Mouse (Mus musculus) forebrain, embryonic 11.5 days (tissue): ENCODE results near the gene Dapk1. TPM values are rescaled to one million over a fixed set of nuclear protein-coding genes. Genes with fewer than 3 reads are reported as not detected.

Experiments
- ATAC-seq: fragments of 200-750 bp; cut with Nextera tagmentation; replicated peaks from 2 replicates; pipeline ENCODE4 v1.8.0; 2017; ENCODE audit warnings: moderate TSS enrichment; ENCODE audit not compliant: low FRiP score
- DNase-seq: peaks from one replicate; pipeline ENCODE4 v3.0.0-alpha.2; 2017; ENCODE audit warnings: low spot score
- H3K27ac ChIP-seq: fragments of 300-500 bp; sonication (generic); 2 replicates; pipeline ENCODE4 v1.5.1; 2014; ENCODE audit warnings: low read depth, low read length
- H3K27me3 ChIP-seq: fragments of 300-500 bp; sonication (generic); 2 replicates; pipeline ENCODE4 v1.6.1; 2014; ENCODE audit warnings: mild to moderate bottlenecking, low read length, mixed read lengths; ENCODE audit not compliant: control insufficient read depth, insufficient read depth
- H3K36me3 ChIP-seq: fragments of 300-500 bp; sonication (generic); 2 replicates; pipeline ENCODE4 v1.6.1; 2014; ENCODE audit warnings: mild to moderate bottlenecking, low read length, moderate library complexity, mixed read lengths; ENCODE audit not compliant: control insufficient read depth, insufficient read depth
- H3K4me1 ChIP-seq: fragments of 300-500 bp; sonication (generic); replicated peaks from 2 replicates; pipeline ENCODE4 v1.6.1; 2014; ENCODE audit warnings: low read length, mixed read lengths; ENCODE audit not compliant: control insufficient read depth, insufficient read depth
- H3K4me2 ChIP-seq: fragments of 300-500 bp; sonication (generic); 2 replicates; pipeline ENCODE4 v1.6.1; 2014; ENCODE audit warnings: low read depth, mild to moderate bottlenecking, low read length, moderate library complexity, mixed read lengths; ENCODE audit not compliant: severe bottlenecking
- H3K4me3 ChIP-seq: fragments of 300-500 bp; sonication (generic); 2 replicates; pipeline ENCODE4 v1.5.1; 2014; ENCODE audit warnings: low read depth, low read length
- H3K9ac ChIP-seq: fragments of 300-500 bp; sonication (generic); 2 replicates; pipeline ENCODE4 v1.6.1; 2014; ENCODE audit warnings: low read length
- H3K9me3 ChIP-seq: fragments of 300-500 bp; sonication (generic); 2 replicates; pipeline ENCODE4 v1.6.1; 2016; ENCODE audit warnings: low read length, mixed read lengths; ENCODE audit not compliant: control insufficient read depth
- WGBS: fragments of 180-500 bp; shearing (Covaris S2); extraction: QIAGEN DNeasy Blood & Tissue Kit; methylation state at CpG from one replicate; pipeline ENCODE4 v1.1.7; 2014; 5-methylcytosine and 5-hydroxymethylcytosine counted together
- polyA plus RNA-seq: library from polyadenylated mRNA; unstranded; fragments of >200 nt; fragmentation: Nextera tagmentation; extraction: Ambion mirVana; gene quantifications from 2 replicates; pipeline ENCODE4 v1.2.1, GENCODE M21; 2014

The Dapk1 gene
- polyA plus RNA-seq, 1 experiment from 2014 or later = 25.3 TPM

DNA sequence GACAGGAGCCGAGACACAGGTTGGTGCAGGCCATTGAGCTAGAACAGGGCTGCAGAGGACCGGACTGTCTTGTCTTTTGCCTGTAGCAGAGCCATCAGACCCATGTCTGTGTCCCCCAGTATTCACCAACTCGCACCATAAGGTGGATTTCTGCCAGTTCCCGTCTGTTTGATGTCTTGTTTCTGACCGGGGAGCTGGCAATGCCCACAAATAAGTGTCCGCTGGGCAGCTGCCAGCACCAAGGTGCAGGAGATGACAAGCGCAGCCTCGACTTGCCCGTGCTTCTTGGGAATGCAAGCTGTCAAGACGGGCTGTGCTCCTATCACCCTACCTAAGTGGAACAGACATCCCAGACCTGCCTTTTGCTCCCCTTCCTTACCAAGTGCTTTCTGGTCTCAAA, 115.7 kb downstream of the Dapk1 start:
- WGBS = 94% methylated on average over 10 of the region's 10 CpGs
- ATAC-seq (no peak), DNase-seq (no peak)
- no peak overlapping the region for H3K4me2 ChIP-seq
- H3K4me1 ChIP-seq = no peaks in the 10 kb centered on the region
- no peaks in the 10 kb centered on the region for H3K27me3 ChIP-seq
- H3K27ac ChIP-seq = no peak overlapping the region
- no peak overlapping the region for H3K9ac ChIP-seq
- no peaks in the 10 kb centered on the region; the same call in 1 of the 2 replicates for H3K36me3 ChIP-seq
- no peak overlapping the region for H3K4me3 ChIP-seq
- no peaks in the 10 kb centered on the region for H3K9me3 ChIP-seq

DNA sequence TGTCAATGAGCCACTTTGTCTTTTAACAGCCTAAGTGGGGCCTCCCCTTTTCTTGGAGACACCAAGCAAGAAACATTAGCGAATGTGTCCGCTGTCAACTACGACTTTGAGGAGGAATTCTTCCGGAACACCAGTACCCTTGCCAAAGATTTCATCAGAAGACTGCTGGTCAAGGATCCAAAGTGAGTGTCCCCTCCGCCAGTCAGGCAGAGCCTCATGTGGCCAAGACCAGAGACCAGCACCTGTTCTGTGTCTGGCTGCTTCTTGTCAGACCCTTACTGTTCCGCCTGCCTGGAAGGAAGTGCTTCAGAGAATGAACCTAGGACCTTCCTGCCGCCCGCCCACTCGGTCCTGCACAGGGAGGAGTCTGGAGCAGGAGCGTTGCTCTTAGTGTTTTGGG, 117.8 kb downstream of the Dapk1 start:
- Histone ChIP-seq H3K9me3 (no peaks in the 10 kb centered on the region), H3K4me3 (no peak overlapping the region), H3K4me1 (no peaks in the 10 kb centered on the region), H3K36me3 (no peaks in the 10 kb centered on the region; the same call in 1 of the 2 replicates), H3K27ac (no peak overlapping the region), H3K27me3 (no peaks in the 10 kb centered on the region), H3K4me2 (no peak overlapping the region), H3K9ac (no peak overlapping the region)
- DNase-seq (no peak), ATAC-seq (no peak)
- 92% methylated on average over 10 of the region's 10 CpGs for WGBS

DNA sequence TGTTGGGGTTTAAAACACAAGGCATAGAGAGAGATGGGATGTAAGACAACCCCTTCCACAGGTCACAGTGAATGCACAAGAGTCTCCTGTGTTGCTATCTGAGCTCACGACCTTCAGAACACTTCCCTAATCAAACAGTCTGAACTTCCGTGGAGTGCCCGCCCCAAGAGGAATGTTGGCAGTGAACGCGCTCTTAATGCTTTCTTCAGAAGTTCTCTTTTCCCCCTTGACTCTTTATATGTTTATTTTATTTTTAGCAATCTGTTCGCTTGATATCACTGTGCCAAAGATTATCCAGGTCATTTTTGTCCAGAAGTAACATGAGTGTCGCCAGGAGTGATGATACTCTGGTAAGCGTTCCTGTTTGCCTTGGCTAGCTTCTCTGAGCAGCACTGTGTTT, 121.0 kb downstream of the Dapk1 start:
- 92% methylated on average over 8 of the region's 8 CpGs for WGBS
- H3K36me3 ChIP-seq = no peaks in the 10 kb centered on the region; the same call in 1 of the 2 replicates
- no peaks in the 10 kb centered on the region for H3K9me3 ChIP-seq
- H3K4me1 ChIP-seq = no peaks in the 10 kb centered on the region
- no peak overlapping the region for H3K9ac ChIP-seq
- no peak overlapping the region for H3K4me3 ChIP-seq
- ATAC-seq = no peak
- no peak overlapping the region for H3K4me2 ChIP-seq
- H3K27me3 ChIP-seq = no peaks in the 10 kb centered on the region
- H3K27ac ChIP-seq = no peak overlapping the region
- no peak for DNase-seq

DNA sequence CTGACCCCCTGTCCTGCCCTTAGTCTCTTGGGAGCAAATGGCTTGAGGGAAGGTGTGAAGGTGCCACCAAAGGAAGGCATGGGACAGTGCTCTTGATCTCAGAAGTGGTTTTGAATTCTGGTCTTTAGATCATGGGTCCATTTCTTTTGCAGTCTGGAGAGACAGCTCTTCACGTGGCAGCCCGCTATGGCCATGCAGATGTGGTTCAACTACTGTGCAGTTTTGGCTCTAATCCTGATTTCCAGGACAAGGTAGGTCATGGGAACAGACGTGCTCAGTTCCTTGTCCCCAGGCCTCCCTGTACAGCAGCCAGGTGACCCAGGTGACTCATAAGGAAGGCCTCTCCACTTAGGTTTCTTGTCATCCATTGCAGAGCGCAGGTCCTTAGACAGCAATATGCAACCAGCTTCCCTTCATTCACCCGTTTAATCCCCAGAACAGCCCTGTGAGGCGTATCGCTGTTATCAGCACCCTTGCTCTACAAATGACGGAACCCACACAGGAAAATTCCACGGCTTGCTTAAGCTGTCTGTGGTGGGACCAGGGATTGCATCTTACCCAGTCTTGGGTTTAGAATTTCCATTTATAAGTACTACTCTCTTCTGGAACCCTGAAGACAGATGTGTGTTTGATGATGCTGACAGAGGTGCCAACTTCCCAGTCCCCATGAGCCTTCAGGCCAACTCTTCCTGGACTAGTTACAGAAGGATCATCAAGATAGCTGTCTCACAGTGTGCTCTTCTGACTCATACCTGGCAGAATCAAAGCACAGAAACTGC, 126.7 kb downstream of the Dapk1 start:
- no peak overlapping the region for H3K9ac ChIP-seq
- H3K4me3 ChIP-seq = no peak overlapping the region
- no peak overlapping the region for H3K4me2 ChIP-seq
- H3K27ac ChIP-seq = no peak overlapping the region
- DNase-seq = no peak
- H3K36me3 ChIP-seq = peaks cover 3% of the 10 kb centered on the region; the same call in 1 of the 2 replicates
- ATAC-seq = no peak
- 93% methylated on average over 9 of the region's 9 CpGs for WGBS
- H3K27me3 ChIP-seq = no peaks in the 10 kb centered on the region
- no peaks in the 10 kb centered on the region for H3K4me1 ChIP-seq
- H3K9me3 ChIP-seq = no peaks in the 10 kb centered on the region

DNA sequence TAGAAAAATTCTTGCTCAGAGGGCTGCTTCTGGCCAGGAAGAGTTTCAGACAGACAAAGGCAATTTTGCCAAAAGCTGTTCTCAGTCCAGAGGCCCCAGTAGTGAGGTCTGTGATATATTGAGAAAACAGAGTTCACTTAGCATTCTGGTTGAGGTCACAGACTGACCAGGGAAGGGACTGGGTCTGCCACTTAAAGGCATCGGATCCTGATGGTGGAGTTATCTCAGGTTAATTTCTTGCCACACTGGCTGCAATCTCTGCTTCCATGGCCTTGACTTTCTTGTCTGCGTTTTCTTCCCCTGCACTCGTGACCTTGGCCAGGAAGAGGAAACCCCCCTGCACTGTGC, 127.3 kb downstream of the Dapk1 start:
- no peak for ATAC-seq
- 88% methylated on average over 3 of the region's 3 CpGs for WGBS
- Histone ChIP-seq H3K36me3 (peaks cover 3% of the 10 kb centered on the region; the same call in 1 of the 2 replicates), H3K27me3 (no peaks in the 10 kb centered on the region), H3K4me1 (no peaks in the 10 kb centered on the region), H3K27ac (no peak overlapping the region), H3K9ac (no peak overlapping the region), H3K4me3 (no peak overlapping the region), H3K9me3 (no peaks in the 10 kb centered on the region), H3K4me2 (no peak overlapping the region)
- no peak for DNase-seq

DNA sequence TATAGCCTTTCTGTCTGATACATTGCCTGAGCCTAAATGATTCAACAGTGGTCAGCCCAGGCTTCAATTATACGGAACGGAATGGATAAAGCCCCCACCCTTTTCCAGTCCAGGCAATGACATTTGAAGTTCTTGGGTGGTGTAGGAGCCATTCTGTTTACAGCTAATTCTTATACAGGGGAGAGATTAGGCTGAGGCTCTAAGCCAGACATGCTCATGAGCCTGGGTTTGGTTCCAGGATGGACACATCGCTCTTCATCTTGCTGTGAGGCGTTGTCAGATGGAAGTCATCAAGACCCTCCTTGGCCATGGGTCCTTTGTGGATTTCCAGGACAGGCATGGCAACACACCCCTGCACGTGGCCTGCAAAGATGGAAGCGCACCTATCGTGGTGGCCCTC, 128.8 kb downstream of the Dapk1 start:
- H3K4me1 ChIP-seq = no peaks in the 10 kb centered on the region
- no peak overlapping the region for H3K27ac ChIP-seq
- peaks cover 3% of the 10 kb centered on the region; the same call in 1 of the 2 replicates for H3K36me3 ChIP-seq
- WGBS = 93% methylated on average over 7 of the region's 7 CpGs
- no peaks in the 10 kb centered on the region for H3K27me3 ChIP-seq
- DNase-seq (no peak), ATAC-seq (no peak)
- no peak overlapping the region for H3K4me2 ChIP-seq
- no peak overlapping the region for H3K9ac ChIP-seq
- no peak overlapping the region for H3K4me3 ChIP-seq
- no peaks in the 10 kb centered on the region for H3K9me3 ChIP-seq

DNA sequence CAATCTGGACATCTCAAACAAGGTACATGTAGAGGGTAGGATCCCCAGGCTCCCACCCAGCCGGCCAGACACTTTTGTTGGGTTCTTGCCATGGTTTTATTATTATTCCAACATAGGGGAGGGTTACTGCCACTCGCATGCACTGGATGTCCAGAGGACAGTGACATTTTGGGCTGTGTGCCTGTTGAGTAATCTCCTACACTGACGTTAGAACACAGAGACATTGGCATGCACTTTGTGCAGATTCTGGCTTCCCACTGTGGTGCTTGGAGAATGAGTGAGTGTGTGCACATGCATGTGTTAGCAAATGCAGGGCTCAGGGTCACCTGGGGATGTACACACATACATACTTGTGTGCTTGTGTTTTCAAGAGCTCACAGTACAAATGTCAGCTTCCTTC, 129.3 kb downstream of the Dapk1 start:
- no peak overlapping the region for H3K4me2 ChIP-seq
- no peak for ATAC-seq
- no peak overlapping the region for H3K27ac ChIP-seq
- WGBS = 86% methylated on average over 3 of the region's 3 CpGs
- H3K27me3 ChIP-seq = no peaks in the 10 kb centered on the region
- no peaks in the 10 kb centered on the region for H3K9me3 ChIP-seq
- H3K4me1 ChIP-seq = no peaks in the 10 kb centered on the region
- H3K36me3 ChIP-seq = peaks cover 3% of the 10 kb centered on the region; the same call in 1 of the 2 replicates
- DNase-seq = no peak
- no peak overlapping the region for H3K9ac ChIP-seq
- no peak overlapping the region for H3K4me3 ChIP-seq

DNA sequence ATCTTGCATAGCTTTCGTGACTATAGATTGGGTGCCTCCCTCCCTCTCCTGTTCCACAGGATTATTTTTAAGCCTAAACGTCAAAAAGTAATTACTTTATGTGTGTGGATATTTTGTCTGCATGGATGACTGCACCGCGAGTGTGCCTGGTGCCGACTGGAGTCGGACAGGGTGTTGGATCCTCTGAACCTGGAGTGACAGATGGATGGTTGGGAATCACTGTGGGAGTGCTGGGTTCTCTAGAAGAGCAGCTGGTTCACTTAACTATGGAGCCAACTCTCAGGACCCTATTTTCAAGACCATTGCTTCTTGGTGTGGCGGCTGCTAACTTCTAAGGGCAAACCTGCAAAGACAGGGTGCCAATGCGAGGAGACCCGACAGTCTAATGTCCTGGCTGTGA, 133.6 kb downstream of the Dapk1 start:
- WGBS = 94% methylated on average over 9 of the region's 9 CpGs
- ATAC-seq = no peak

More for the DNA sequence above, 133.6 kb downstream of the Dapk1 start:
- Histone ChIP-seq H3K4me2 (no peak overlapping the region), H3K9ac (no peak overlapping the region), H3K4me1 (no peaks in the 10 kb centered on the region), H3K4me3 (no peak overlapping the region), H3K36me3 (peaks cover 3% of the 10 kb centered on the region; the same call in 1 of the 2 replicates), H3K9me3 (no peaks in the 10 kb centered on the region), H3K27ac (no peak overlapping the region), H3K27me3 (no peaks in the 10 kb centered on the region)
- DNase-seq = no peak
